Mouse (Mus musculus) MEL (cell line): ENCODE measurements around the gene H2-T22. TPM values are rescaled to one million over a fixed set of nuclear protein-coding genes. Genes with fewer than 3 reads are reported as not detected.

Experiments
- DNase-seq: peaks from one replicate; pipeline ENCODE4 v3.0.0; 2011; ENCODE audit warnings: low read depth, low spot score
- H3K27ac ChIP-seq: 2 replicates; pipeline ENCODE4 v1.5.1; 2012; ENCODE audit warnings: low read depth, mild to moderate bottlenecking, control low read depth, low read length, moderate library complexity; ENCODE audit not compliant: control insufficient read depth
- H3K27me3 ChIP-seq, 2 experiments: fragments of 150-350 bp in 1 of 2; sonication (generic) in 1 of 2; 2 replicates each; pipeline ENCODE4 v1.6.1; 2012; ENCODE audit warnings: low read length in 2 of 2, mild to moderate bottlenecking in 2 of 2, improper control_type of control experiment in 1 of 2, moderate library complexity in 1 of 2; ENCODE audit not compliant: insufficient read depth in 2 of 2, control insufficient read depth in 1 of 2
- H3K36me3 ChIP-seq, 2 experiments: 2 replicates each; pipeline ENCODE4 v1.6.1; 2012 to 2014; ENCODE audit warnings: low read length in 2 of 2, improper control_type of control experiment in 1 of 2, inconsistent platforms in 1 of 2, mild to moderate bottlenecking in 1 of 2; ENCODE audit not compliant: insufficient read depth in 2 of 2, control insufficient read depth in 1 of 2
- H3K4me1 ChIP-seq, 2 experiments: fragments of 150-350 bp in 1 of 2; sonication (generic) in 1 of 2; 2 replicates each; pipeline ENCODE4 v1.6.1; 2012; ENCODE audit warnings: low read length in 2 of 2, improper control_type of control experiment in 1 of 2, mild to moderate bottlenecking in 1 of 2; ENCODE audit not compliant: insufficient read depth in 2 of 2, control insufficient read depth in 1 of 2
- H3K4me3 ChIP-seq, 2 experiments: fragments of 150-350 bp in 1 of 2; sonication (generic) in 1 of 2; 2 replicates each; pipeline ENCODE4 v1.5.1; 2012; ENCODE audit warnings: low read depth in 2 of 2, low read length in 2 of 2, mild to moderate bottlenecking in 2 of 2, moderate library complexity in 2 of 2, control low read depth in 1 of 2, improper control_type of control experiment in 1 of 2; ENCODE audit not compliant: control insufficient read depth in 1 of 2, insufficient read depth in 1 of 2
- H3K79me2 ChIP-seq: 2 replicates; pipeline ENCODE4 v1.6.1; 2012; ENCODE audit warnings: mild to moderate bottlenecking, low read length, moderate library complexity; ENCODE audit not compliant: control insufficient read depth, poor library complexity, insufficient read depth
- H3K9ac ChIP-seq: 2 replicates; pipeline ENCODE4 v1.6.1; 2012; ENCODE audit warnings: low read depth, mild to moderate bottlenecking, control low read depth, low read length, moderate library complexity; ENCODE audit not compliant: control insufficient read depth, poor library complexity, severe bottlenecking
- H3K9me3 ChIP-seq: fragments of 150-350 bp; sonication (generic); replicated peaks from 2 replicates; pipeline ENCODE4 v1.6.1; 2012; ENCODE audit warnings: mild to moderate bottlenecking, low read length, improper control_type of control experiment, moderate library complexity; ENCODE audit not compliant: insufficient read depth
- BHLHE40 ChIP-seq: IDR thresholded peaks from 2 replicates; pipeline ENCODE4 v1.6.1; 2012; ENCODE audit warnings: low read depth, mild to moderate bottlenecking, inconsistent platforms, low read length, improper control_type of control experiment, borderline replicate concordance
- CHD1 ChIP-seq: IDR thresholded peaks from 2 replicates; pipeline ENCODE4 v1.6.1; 2012; ENCODE audit warnings: low read depth, mild to moderate bottlenecking, inconsistent platforms, low read length, improper control_type of control experiment
- CHD2 ChIP-seq: IDR thresholded peaks from 2 replicates; pipeline ENCODE4 v1.6.1; 2011; ENCODE audit warnings: low read length, improper control_type of control experiment
- CTCF ChIP-seq, 3 experiments: IDR thresholded peaks in 2 of 3; conservative IDR thresholded peaks in 1 of 3; 2 replicates each; pipeline ENCODE4 v1.5.1; 2011 to 2012; ENCODE audit warnings: low read length in 3 of 3, low read depth in 2 of 3, mild to moderate bottlenecking in 2 of 3, improper control_type of control experiment in 1 of 3, inconsistent platforms in 1 of 3, mixed read lengths in 1 of 3, moderate library complexity in 1 of 3; ENCODE audit not compliant: control insufficient read depth in 1 of 3, insufficient read depth in 1 of 3, poor library complexity in 1 of 3, severe bottlenecking in 1 of 3
- ELF1 ChIP-seq: IDR thresholded peaks from 2 replicates; pipeline ENCODE4 v1.6.1; 2014; ENCODE audit warnings: low read depth, mild to moderate bottlenecking, inconsistent platforms, low read length, improper control_type of control experiment, moderate library complexity
- EP300 ChIP-seq, 2 experiments: IDR thresholded peaks; 2 replicates each; pipeline ENCODE4 v1.6.1; 2011; ENCODE audit warnings: improper control_type of control experiment in 2 of 2, low read length in 2 of 2, low read depth in 1 of 2, mild to moderate bottlenecking in 1 of 2
- GABPA ChIP-seq: IDR thresholded peaks from 2 replicates; pipeline ENCODE4 v1.6.1; 2012; ENCODE audit warnings: low read depth, mild to moderate bottlenecking, inconsistent platforms, low read length, improper control_type of control experiment, moderate library complexity
- GATA1 ChIP-seq: IDR thresholded peaks from 2 replicates; pipeline ENCODE4 v1.6.1; 2011; ENCODE audit warnings: low read depth, low read length, improper control_type of control experiment
- HCFC1 ChIP-seq: IDR thresholded peaks from 2 replicates; pipeline ENCODE4 v1.6.1; 2012; ENCODE audit warnings: low read depth, mild to moderate bottlenecking, inconsistent platforms, low read length, improper control_type of control experiment, moderate library complexity
- JUND ChIP-seq: IDR thresholded peaks from 2 replicates; pipeline ENCODE4 v1.6.1; 2011; ENCODE audit warnings: low read depth, mild to moderate bottlenecking, improper control_type of control experiment, low read length
- KAT2A ChIP-seq: conservative IDR thresholded peaks from 2 replicates; pipeline ENCODE4 v1.6.1; 2012; ENCODE audit warnings: low read depth, low read length, improper control_type of control experiment, inconsistent platforms
- MAFK ChIP-seq: IDR thresholded peaks from 2 replicates; pipeline ENCODE4 v1.6.1; 2011; ENCODE audit warnings: low read depth, mild to moderate bottlenecking, low read length, improper control_type of control experiment, borderline replicate concordance
- MAX ChIP-seq: IDR thresholded peaks from 2 replicates; pipeline ENCODE4 v1.6.1; 2011; ENCODE audit warnings: low read length, improper control_type of control experiment
- MAZ ChIP-seq: IDR thresholded peaks from 2 replicates; pipeline ENCODE4 v1.6.1; 2012; ENCODE audit warnings: low read depth, mild to moderate bottlenecking, inconsistent platforms, low read length, improper control_type of control experiment
- MEF2A ChIP-seq: IDR thresholded peaks from 2 replicates; pipeline ENCODE4 v1.6.1; 2014; ENCODE audit warnings: low read depth, mild to moderate bottlenecking, inconsistent platforms, low read length, improper control_type of control experiment; ENCODE audit not compliant: poor library complexity, insufficient replicate concordance, severe bottlenecking; ENCODE audit errors: extremely low read depth
- MXI1 ChIP-seq: IDR thresholded peaks from 2 replicates; pipeline ENCODE4 v1.6.1; 2011; ENCODE audit warnings: mild to moderate bottlenecking, low read depth, low read length, improper control_type of control experiment
- MYB ChIP-seq: IDR thresholded peaks from 2 replicates; pipeline ENCODE4 v1.6.1; 2011; ENCODE audit warnings: mild to moderate bottlenecking, low read depth, low read length, improper control_type of control experiment
- MYC ChIP-seq: IDR thresholded peaks from 2 replicates; pipeline ENCODE4 v1.6.1; 2011; ENCODE audit warnings: low read depth, mild to moderate bottlenecking, low read length, improper control_type of control experiment, moderate library complexity
- NRF1 ChIP-seq: IDR thresholded peaks from 2 replicates; pipeline ENCODE4 v1.6.1; 2014; ENCODE audit warnings: low read depth, mild to moderate bottlenecking, inconsistent platforms, low read length, improper control_type of control experiment, moderate library complexity; ENCODE audit not compliant: poor library complexity, insufficient read depth, severe bottlenecking
- POLR2A ChIP-seq, 2 experiments: IDR thresholded peaks; 2 replicates each; pipeline ENCODE4 v1.6.1; 2011 to 2012; ENCODE audit warnings: low read length in 2 of 2, mild to moderate bottlenecking in 2 of 2, control low read depth in 1 of 2, improper control_type of control experiment in 1 of 2, low read depth in 1 of 2, moderate library complexity in 1 of 2; ENCODE audit not compliant: control insufficient read depth in 1 of 2, insufficient read depth in 1 of 2, poor library complexity in 1 of 2
- POLR2AphosphoS2 ChIP-seq: IDR thresholded peaks from 2 replicates; pipeline ENCODE4 v1.6.1; 2011; ENCODE audit warnings: low read length, improper control_type of control experiment
- POLR2AphosphoS5 ChIP-seq: IDR thresholded peaks from 2 replicates; pipeline ENCODE4 v1.6.1; 2012; ENCODE audit warnings: low read depth, borderline replicate concordance, mild to moderate bottlenecking, inconsistent platforms, low read length, moderate library complexity, mixed read lengths
- RAD21 ChIP-seq: IDR thresholded peaks from 2 replicates; pipeline ENCODE4 v1.6.1; 2011; ENCODE audit warnings: mild to moderate bottlenecking, low read depth, low read length, improper control_type of control experiment
- RCOR1 ChIP-seq: IDR thresholded peaks from 2 replicates; pipeline ENCODE4 v1.6.1; 2012; ENCODE audit warnings: low read depth, mild to moderate bottlenecking, inconsistent platforms, low read length, improper control_type of control experiment
- SIN3A ChIP-seq: IDR thresholded peaks from 2 replicates; pipeline ENCODE4 v1.6.1; 2012; ENCODE audit warnings: low read length, improper control_type of control experiment, inconsistent platforms
- SMC3 ChIP-seq: IDR thresholded peaks from 2 replicates; pipeline ENCODE4 v1.6.1; 2011; ENCODE audit warnings: low read depth, low read length, improper control_type of control experiment
- TAL1 ChIP-seq: IDR thresholded peaks from 2 replicates; pipeline ENCODE4 v1.6.1; 2012; ENCODE audit warnings: mild to moderate bottlenecking, inconsistent platforms, low read length, moderate library complexity, mixed read lengths
- TBP ChIP-seq: IDR thresholded peaks from 2 replicates; pipeline ENCODE4 v1.8.0; 2011; ENCODE audit warnings: low read depth, low read length, improper control_type of control experiment
- TCF12 ChIP-seq: IDR thresholded peaks from 2 replicates; pipeline ENCODE4 v1.6.1; 2014; ENCODE audit warnings: low read depth, mild to moderate bottlenecking, inconsistent platforms, low read length, improper control_type of control experiment, moderate library complexity
- UBTF ChIP-seq: IDR thresholded peaks from 2 replicates; pipeline ENCODE4 v1.6.1; 2012; ENCODE audit warnings: low read depth, mild to moderate bottlenecking, inconsistent platforms, low read length, improper control_type of control experiment, moderate library complexity, borderline replicate concordance; ENCODE audit not compliant: insufficient read depth
- USF1 ChIP-seq: IDR thresholded peaks from 2 replicates; pipeline ENCODE4 v1.6.1; 2014; ENCODE audit warnings: low read depth, mild to moderate bottlenecking, inconsistent platforms, low read length, improper control_type of control experiment, moderate library complexity
- USF2 ChIP-seq, 2 experiments: IDR thresholded peaks; 2 replicates each; pipeline ENCODE4 v1.6.1; 2011 to 2012; ENCODE audit warnings: improper control_type of control experiment in 2 of 2, low read length in 2 of 2, borderline replicate concordance in 1 of 2, inconsistent platforms in 1 of 2, low read depth in 1 of 2, mild to moderate bottlenecking in 1 of 2; ENCODE audit not compliant: insufficient read depth in 1 of 2
- ZC3H11A ChIP-seq: IDR thresholded peaks from 2 replicates; pipeline ENCODE4 v1.6.1; 2012; ENCODE audit warnings: low read depth, mild to moderate bottlenecking, inconsistent platforms, low read length, improper control_type of control experiment
- ZKSCAN1 ChIP-seq: IDR thresholded peaks from 2 replicates; pipeline ENCODE4 v1.6.1; 2012; ENCODE audit warnings: low read depth, mild to moderate bottlenecking, inconsistent platforms, low read length, improper control_type of control experiment, moderate library complexity
- ZMIZ1 ChIP-seq: IDR thresholded peaks from 2 replicates; pipeline ENCODE4 v1.6.1; 2012; ENCODE audit warnings: low read depth, mild to moderate bottlenecking, inconsistent platforms, low read length, improper control_type of control experiment, moderate library complexity
- polyA plus RNA-seq, 2 experiments: library from polyadenylated mRNA; stranded (reverse) in 1 of 2; unstranded in 1 of 2; fragments of >175 nt in 1 of 2; fragments of >200 nt in 1 of 2; gene quantifications; 2 replicates each; pipeline versions ENCODE4 v1.2.1 to v1.2.4; 2012; ENCODE audit warnings: low replicate concordance in 2 of 2, low read depth in 1 of 2; ENCODE audit not compliant: insufficient read length in 2 of 2, insufficient read depth in 1 of 2, missing spikeins in 1 of 2
- total RNA-seq: library from RNA; depleted of rRNA; stranded (reverse); fragments of 300-350 nt; gene quantifications from 2 replicates; pipeline ENCODE4 v1.2.3, GENCODE M21; 2012

The H2-T22 gene
- total and polyA plus RNA-seq, 3 experiments, result 22.5 to 45.5 TPM; not detected in 1

- H3K36me3 ChIP-seq, result peaks cover 8 to 66% of the 10 kb centered on the region in 2 experiments
- peak within 1 kb of the TSS; percentile 64 for H3K9ac ChIP-seq
- H3K27me3 ChIP-seq, result no peaks in the 10 kb centered on the region
- no peaks in the 10 kb centered on the region for H3K9me3 ChIP-seq
- H3K27ac ChIP-seq, result peak within 1 kb of the TSS; percentile 97
- peaks cover 36 to 66% of the 10 kb centered on the region in 2 experiments for H3K4me1 ChIP-seq
- peaks cover 78% of the 10 kb centered on the region for H3K79me2 ChIP-seq
- peak; percentile 97 for DNase-seq
- peak within 1 kb of the TSS; percentile 52 for H3K4me3 ChIP-seq
- TF ChIP-seq EP300 (IDR thresholded peaks at IDR 0.05; ENCODE audit: low read depth in 1 of 2, low read length in 2 of 2) (peak; percentile 16 to 65; a peak in 3 of 4 replicates), ELF1 (0 out of 2 replicates have a peak, but pooled peaks have one; percentile 7), RCOR1 (no peak), MAFK (no peak), MXI1 (peak; percentile 89), TBP (peak; percentile 58), POLR2AphosphoS5 (no peak), TCF12 (no peak; the same call in 1 of the 2 replicates), GATA1 (peak; percentile 88), HCFC1 (peak; percentile 58), ZKSCAN1 (no peak), MYB (no peak; the same call in 1 of the 2 replicates), MAZ (no peak), SMC3 (no peak), POLR2A (IDR thresholded peaks at IDR 0.05; ENCODE audit: control insufficient read depth in 1 of 2, insufficient read depth in 1 of 2, low read depth in 1 of 2, low read length in 2 of 2, poor library complexity in 1 of 2) (peak; percentile 30 to 82; a peak in 2 of 4 replicates), SIN3A (peak; percentile 93), NRF1 (no peak), CHD2 (peak; percentile 71), CTCF (IDR thresholded peaks at IDR 0.05 in 2 of 3, conservative IDR thresholded peaks at IDR 0.05 in 1 of 3; ENCODE audit: control insufficient read depth in 1 of 3, insufficient read depth in 1 of 3, low read depth in 2 of 3, low read length in 3 of 3, poor library complexity in 1 of 3, severe bottlenecking in 1 of 3) (peak in 1 of 3 experiments; percentile 21; a peak in 2 of 6 replicates), USF2 (IDR thresholded peaks at IDR 0.05; ENCODE audit: borderline replicate concordance in 1 of 2, insufficient read depth in 1 of 2, low read depth in 1 of 2, low read length in 2 of 2) (no peak), MYC (peak; percentile 84), TAL1 (peak; percentile 31), MAX (peak; percentile 46; the same call in 1 of the 2 replicates), ZC3H11A (no peak), KAT2A (no peak), MEF2A (no peak), GABPA (no peak), USF1 (0 out of 2 replicates have a peak, but pooled peaks have one; percentile 33), JUND (peak; percentile 79; the same call in 1 of the 2 replicates), RAD21 (no peak), BHLHE40 (peak; percentile 46), CHD1 (no peak), ZMIZ1 (no peak), UBTF (no peak), POLR2AphosphoS2 (no peak)
These were observed 22.1 kb downstream of the H2-T22 start, which contains the start of gene H2-T24 for GRCm38 (mm10) chr17:36020191-36021073. Gene H2-T24 (minus strand): TSS chr17:36020560.
